Mouse (Mus musculus): ENCODE measurements around the gene Il16.

The Il16 gene

DNA sequence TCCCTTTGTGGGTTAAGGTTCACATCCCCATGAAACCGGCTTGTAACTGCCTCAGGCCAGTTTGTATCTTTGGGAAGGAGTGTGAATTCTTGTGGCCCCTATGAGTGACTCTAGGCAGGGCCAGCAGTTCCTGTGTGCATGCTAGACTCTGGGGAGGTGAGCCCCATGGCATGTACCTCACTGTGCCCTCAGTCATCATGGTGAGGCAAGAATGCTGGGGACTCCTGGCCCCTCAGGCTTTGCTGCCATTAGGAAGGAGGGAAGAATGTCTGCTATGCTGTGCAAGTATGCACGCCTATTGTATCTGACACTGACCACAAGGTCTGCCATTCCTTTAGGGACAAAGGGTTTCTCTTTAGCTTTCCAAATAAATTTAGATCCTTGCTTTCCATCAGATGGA, 104.4 kb downstream of the Il16 start:
- no peak for DNase-seq

DNA sequence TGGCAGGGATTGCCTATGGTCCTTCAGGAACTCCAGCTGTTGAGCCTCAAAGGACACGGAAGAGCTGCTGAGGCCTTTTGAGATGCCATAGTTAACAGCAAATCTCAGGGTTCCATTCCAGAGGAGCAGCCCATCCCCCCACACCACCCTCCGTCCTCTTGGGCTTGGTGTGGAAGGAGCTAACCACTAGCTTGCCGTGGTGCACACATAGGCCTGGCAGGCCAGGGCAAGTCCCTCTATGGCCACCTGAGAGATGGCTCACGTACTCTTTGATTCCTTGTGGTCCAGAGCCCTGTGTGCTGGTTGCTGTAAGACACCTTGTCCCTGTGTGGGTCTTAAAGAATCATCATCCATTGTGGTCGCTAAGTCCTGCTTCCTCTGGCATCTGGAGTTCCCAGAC, 104.9 kb downstream of the Il16 start:
- no peak for DNase-seq

DNA sequence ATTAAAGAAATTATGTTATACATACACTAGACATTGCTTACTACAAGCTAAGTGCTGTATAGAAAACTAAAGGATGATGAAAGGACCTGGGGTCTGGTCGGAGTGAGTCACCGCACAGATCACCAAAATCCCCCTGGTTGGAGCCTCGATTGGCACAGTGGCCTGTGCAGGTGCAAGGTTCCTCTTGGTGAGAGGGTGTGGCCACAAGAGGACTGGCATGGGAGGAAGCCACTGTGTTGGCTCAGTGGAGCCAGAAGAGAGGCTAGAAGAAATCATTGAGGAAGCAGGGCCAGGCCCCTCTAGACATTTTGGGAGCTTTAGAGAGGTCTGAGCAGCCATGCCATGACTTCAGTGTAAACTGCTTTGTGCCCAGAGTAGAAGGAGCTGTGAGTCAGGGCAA, 106.4 kb downstream of the Il16 start:
- no peak for DNase-seq

DNA sequence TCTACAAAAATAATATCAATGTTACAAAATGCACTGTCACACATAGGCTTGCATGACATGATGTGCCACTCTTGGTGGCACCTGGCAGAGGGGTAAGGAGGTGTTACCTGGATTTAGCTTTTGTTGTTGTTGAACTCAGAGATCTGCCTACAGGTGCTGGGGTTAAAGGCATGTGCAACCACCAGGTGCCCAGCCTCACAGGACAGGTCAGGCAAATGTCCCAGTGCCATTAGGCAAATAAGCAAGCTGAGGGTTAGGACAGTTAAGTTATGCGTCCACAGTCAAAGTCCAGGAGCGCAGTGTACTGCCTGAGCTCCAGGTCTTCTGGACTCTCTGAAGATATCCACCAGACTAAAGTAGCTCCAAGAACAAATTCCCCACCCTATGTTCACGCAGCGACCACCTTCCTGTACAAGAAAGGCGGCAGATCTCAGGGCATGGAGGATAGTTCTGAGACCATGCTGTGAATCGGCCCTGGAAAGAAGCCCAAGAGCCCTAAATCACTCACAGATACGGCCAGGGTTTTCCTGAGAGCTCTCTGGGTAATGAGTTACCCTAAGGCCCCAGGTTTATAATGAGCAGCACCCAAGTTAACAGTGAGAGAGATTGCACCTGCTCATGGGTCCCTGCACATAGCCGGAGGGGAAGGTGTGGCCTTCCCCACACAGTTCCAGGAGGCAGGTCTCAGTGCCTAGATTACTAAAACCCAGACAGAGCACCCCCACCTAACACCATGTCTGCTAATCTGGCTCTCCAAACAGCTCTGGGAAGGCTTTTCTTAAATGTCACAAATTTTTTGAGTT, 107.5 kb downstream of the Il16 start:
- no peak for DNase-seq

DNA sequence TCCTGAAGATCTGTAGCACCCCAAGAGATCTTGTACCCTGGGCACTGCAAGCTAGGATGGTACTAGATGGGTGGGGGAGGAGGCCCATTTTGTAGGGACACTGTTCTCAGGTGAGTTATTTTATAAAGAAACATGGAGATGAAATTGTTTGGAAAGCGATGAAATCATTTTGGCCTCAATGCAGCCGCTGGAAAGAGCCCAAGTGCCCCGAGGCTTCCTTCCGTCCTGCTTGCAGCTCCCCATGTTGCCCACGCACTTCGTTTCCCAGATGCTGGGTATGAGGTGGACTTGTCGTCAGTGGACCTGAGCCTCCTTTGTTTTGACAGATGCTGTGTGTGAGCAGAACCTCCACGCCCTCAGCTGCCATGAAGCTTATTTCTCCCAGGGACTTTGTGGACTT, 109.1 kb downstream of the Il16 start:
- no peak for DNase-seq

DNA sequence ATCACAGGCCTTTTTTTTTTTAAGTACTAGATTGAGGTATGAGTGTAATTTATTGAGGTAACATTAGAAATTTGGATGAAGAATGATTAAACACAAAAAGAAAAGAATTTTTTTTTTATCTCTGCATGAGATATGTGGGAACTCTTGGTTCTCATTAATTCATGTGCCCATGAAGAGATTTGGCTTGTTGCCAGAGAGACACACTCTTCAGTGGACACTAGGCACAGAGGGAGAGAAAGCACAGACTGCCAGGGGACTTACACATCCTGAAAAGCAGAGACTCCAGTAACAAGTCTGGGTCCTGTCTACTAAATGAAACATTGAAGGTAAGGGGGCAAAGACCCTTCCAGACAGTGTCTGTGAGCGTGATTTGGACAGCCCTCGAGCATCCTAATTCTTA, 109.8 kb downstream of the Il16 start:
- no peak for DNase-seq

DNA sequence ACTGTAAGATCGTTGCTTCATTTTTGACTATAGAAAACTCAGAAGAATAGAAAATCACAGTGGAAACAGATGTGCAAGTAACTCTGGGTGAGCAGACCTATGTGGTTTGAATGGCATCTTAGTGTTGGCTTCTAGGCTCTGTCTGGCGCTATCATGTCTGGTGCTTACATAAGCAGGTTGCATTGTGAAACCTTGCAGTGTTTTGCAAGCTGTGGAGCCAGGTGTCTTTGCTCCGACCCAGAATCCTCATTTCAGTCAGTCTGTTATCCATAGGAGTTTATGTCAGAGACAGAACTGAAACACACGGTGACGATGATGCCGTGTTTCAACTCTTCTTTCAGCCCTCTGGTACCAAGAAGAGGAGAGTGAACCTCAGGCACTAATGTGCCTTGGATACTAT, 111.7 kb downstream of the Il16 start:
- DNase-seq, result no peak

DNA sequence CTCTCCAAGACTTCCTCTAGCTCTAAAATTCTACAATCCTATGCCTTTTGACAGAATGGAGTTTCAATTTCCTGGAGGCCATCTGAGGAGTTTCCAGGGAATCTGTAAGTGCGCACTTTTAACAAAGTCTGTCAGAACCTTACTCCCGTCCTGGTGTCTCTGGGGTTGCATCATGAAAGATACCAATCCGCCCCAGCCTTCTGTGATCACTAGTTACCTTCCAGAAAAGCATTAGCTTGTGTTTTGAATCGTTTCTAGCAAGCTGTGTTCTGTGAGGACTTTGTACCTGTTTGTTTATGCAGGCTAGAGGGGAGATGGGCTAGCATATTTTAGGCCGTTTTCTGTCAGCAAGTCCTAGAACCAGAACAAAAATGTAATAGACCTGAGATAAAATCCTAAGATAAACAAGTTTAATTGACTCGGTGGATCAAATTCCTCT, 112.8 kb downstream of the Il16 start:
- DNase-seq, result no peak

DNA sequence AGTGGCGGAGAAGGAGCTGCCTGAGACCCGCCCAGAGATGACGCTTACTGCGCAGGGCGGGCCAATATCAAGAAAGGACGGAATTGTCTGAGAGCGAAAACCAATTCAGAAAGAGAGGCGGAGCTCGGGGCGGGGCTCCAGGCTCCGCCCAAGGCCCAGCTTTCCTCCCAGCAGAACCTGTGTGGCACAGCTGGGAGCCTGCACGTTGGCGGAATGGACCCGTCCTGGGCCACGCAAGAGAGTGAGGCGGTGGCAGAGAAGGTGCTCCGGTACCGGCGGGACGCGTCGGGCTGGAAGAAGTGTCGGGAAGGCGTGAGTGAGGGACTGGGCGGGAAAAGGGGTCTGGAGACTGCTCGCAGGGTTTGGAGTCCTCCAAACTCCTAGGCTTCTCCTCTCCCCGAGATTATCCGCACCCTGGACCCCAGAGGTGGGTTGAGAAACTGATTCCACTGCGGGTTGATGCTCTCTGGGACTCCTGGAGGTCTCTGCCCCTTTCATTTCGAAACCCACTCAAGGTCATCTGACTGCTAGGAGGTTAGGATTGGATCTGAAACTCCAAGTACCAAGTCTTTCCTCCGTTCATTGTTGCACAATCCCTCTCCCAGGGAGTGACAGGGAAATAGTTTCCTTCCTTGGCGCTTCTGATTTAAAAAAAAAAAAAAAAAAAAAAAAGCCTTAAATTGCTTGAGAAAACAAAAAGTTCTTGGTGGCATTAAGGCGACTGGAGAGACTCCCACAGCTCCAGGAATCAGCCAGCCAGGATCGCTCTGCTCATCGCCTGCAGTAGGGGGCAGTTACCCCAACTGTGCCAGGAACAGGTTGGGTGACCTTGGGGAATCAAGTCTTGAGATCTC, 113.5 kb downstream of the Il16 start, which contains the start of gene Stard5:
TSS of gene Stard5 (plus strand) at position 132 of the 854 bp plus-strand sequence.
- peak; percentile 97 for DNase-seq

DNA sequence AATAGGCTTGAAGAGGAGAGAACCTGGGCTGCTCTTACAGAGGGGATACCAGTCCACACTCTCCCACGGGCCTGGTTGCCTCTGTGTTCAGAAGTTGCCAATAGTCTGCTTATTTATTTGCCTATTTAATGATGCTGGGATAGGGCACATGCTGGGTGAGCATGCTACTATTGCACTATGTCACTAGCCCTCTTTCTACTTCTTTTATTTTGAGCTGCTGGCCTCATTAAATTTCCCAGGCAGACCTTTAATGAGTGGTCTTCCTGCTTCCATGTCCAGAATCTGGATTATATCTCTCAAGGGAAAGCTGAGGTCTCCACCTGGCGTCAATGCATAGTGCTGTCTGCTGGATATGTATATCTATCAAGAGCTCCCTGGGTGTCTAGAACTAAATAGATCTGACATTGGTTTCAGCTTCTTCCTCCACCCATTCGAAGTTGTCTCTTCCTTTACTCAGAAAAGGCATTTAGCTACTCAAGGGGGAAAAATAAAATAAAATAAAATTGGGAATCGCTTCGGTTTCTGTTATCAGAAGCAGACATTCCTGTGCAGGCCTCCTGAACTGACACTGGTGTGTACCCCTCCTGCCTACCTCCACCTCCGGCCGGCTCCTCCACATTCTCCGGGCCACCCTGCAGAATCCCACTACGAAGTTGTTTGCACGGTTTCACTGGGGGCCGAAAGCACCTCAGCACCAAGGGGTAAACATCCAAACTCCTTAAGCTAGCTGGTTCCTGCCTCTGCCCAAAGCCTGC, 114.3 kb downstream of the Il16 start:
- DNase-seq, result no peak

DNA sequence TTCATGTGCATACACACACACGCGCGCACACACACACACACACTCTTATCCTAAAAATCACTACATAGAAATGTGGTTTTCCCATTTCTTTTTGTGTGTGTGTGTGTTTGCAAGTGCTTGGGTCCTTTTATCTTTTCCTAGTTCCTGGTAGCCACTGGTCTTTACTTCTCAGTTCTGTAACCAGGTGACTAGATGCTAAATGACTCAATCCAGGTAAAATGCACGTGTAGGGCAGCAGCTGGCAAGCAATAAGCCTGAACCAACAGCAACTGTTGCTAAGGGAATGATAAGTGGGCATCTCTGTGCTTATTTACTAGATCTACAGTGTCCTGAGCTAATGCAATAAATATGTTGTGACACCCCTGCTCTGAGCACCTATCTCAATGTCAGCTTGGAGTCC, 118.2 kb downstream of the Il16 start:
- DNase-seq, result no peak

DNA sequence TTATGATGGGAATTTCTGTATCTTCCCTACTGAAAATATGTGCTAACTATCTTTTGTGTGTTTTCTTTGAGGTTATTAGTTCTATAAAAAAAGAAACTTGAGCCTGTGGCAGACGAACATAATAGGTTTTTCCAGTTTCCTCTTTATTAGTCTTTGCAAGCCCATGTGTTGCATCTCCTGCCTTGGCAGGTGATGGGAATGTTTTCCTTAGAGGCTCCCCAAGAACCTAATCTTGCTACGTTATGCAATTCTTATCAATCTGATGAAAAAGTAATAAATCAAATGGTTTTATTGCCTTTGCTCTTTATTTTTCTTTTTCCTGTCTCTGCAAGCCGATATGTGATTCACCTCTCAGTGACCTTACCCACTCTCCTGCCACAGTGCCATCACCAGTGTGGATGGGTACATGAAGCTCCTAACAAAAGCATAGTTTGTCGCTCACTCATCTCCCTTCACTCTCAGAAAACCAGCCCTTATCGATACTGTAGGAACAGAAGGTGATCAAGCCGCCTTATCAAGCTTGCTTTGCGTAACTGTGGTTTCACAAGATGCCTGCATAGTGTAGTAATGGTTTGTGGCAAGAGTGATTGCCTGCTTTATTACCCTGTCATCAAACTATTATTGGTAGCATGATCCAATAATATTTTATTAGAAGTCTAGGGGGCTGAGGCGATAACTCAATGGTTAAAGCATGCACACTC, 118.8 kb downstream of the Il16 start:
- DNase-seq, result no peak

DNA sequence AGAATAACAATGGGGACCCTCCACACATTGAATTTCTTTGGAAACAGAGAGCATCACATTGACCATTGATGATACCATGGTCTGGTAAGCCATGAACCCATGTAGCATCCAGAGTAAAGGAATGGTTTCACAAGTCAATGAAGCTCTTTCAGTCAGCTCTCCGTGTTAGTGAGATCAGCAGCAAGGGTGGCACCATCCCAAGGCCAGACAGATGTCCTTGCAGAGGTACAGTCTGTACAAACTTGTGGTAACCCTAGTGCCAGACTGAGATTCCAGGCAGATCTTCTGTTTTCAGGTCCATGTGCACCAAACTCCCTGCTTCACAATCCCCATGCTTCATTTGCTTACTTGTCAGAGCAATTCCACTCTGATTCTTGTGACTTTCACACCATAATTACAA, 121.5 kb downstream of the Il16 start:
- no peak for DNase-seq

DNA sequence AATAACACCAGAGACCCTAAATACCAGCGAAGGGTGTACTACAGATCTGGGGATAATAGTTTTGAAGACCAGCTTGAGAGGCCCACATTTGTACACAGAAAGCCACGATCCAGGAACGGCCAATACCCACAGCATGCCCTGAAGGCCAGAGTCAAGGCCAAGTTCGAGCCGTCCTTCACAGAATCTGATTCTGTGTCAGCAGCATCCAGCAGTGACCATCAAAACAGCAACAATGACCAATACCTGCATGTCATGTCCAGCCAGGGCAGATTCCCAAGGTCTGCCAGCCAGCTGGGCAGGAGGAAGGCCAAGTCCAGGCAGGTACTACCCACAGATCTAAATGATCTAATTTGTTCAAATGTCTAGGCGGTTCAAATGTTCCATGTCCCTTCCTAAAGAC, 122.9 kb downstream of the Il16 start:
- DNase-seq, result no peak

DNA sequence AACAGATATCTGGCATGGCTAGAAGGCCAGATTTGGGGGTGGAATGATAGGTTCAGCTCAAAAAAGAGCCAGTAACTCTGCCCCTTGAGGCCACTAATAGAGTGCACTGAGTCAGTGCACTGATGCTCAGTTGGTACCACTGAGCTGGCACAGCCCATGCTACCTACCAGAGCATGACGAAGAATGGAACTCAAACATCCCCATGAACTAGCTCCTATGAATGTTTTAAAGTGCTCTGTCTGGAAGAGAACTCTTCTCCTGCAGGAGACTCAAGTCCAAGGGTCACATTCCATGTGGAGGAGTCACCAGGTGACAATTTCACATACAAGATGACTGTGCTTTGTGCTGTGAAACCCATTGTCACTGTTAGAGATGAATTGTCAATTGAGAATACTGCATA, 126.8 kb downstream of the Il16 start:
- no peak for DNase-seq

DNA sequence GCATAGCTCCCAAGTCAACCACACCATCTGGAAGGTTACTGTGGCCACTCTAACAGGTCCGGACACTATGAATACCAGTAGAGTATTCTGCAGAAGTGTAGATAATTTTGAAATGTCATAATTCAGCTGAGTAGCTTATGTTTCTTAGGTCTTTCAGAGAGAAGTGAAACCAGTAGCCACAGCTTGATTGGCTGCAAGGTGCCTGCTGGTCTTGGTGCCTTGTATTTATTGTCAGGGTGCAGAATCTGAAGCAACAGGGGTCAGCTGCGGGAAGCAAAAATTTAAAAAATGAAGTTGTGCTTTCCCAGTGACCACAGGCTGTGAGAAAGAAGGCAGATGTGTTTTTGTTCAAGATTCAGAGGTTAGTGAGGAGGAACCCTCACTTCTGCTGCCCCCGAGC, 129.3 kb downstream of the Il16 start:
- no peak for DNase-seq

DNA sequence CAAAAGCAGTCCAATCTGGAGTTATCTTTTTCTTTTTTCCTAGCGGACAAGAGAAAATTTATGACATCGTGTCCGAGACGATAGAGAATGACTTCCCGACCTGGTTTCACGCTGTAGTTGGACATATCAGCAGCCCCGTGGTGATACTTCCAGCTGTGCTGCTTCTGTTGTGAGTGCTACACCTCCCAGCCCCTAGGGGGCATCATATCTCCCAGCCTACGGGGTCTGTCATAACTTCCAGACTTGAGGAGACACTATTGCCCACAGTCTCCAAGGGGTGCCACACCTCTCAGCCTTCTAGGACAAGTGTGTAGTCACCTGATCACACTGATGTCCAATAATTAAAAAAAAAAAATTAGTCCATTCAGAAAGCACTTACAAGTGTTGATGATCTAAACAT, 129.7 kb downstream of the Il16 start:
- DNase-seq, result no peak

DNA sequence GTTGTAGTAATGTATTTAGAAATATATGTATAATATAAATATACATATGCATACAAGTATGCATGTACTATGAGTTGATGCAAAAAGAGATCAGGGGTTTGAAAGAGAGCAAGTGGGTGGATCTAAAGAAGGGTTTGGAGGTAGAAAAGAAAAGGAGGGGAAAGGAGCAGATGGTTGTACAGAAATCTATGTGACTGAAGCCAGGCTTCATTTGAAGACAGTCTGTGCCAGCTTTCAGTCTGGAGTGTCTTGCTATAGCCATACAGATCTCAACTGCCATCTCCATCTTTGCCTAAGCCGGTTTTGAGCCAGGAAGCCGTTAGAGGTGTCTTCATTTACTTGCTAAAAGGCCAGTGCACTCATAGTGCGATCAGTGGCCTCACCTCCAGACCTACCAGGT, 130.3 kb downstream of the Il16 start:
- DNase-seq, result no peak

DNA sequence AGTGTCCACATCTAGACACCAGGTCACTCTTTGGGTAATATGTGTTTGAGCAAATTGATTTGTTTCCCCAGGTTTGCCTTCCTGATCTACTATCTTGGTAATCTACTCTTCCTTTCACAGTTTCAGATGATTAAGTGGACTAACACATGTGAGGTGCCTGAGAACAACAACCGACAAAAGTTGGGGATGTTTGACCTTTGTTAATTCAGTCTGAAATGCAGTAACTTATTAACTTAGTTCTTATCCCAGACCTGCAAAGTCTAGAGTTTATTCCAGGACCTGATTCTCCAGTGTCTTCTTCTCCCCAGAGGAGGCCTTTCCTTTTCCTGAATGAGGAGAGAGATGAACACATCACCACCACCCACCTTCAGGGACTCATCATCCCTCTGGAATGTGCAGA, 133.6 kb downstream of the Il16 start:
- DNase-seq, result no peak

DNA sequence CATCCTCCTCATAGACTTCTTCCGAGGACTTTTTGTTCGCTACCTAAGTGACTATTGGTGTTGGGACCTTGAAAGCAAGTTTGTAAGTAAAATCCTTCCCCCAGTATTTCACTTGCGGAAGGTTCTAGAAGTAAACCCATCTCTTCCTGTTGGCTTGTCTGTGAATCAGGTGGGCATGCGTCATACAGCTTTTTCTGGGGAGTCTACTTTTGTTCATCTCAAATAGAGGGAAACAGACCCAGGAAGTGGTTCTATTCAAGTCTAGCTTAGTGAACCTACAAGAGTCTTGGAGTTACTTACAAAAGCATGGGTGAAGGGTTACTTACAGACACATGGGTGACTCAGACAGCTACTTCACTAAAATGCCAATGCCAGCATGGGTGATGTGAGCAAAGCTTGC, 135.6 kb downstream of the Il16 start:
- no peak for DNase-seq

DNA sequence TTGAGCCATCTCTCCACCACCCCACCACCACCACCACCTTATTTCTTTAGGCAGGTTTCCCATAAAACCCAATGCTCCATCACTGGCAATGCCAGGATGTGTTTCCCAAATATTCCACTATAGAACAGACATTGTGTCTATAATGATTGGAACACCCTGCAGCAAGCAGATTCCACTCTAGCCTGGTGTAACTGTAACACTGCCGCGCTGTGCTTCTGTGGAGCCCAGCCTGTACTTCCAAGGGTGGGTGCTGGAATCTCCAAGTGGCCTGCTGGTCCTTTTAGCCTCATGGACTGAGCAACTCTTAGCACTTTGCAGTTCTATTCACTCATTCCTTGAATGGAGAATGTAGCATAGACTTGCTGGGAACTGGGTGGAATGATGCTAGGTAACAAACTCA, 138.7 kb downstream of the Il16 start:
- DNase-seq, result no peak

DNA sequence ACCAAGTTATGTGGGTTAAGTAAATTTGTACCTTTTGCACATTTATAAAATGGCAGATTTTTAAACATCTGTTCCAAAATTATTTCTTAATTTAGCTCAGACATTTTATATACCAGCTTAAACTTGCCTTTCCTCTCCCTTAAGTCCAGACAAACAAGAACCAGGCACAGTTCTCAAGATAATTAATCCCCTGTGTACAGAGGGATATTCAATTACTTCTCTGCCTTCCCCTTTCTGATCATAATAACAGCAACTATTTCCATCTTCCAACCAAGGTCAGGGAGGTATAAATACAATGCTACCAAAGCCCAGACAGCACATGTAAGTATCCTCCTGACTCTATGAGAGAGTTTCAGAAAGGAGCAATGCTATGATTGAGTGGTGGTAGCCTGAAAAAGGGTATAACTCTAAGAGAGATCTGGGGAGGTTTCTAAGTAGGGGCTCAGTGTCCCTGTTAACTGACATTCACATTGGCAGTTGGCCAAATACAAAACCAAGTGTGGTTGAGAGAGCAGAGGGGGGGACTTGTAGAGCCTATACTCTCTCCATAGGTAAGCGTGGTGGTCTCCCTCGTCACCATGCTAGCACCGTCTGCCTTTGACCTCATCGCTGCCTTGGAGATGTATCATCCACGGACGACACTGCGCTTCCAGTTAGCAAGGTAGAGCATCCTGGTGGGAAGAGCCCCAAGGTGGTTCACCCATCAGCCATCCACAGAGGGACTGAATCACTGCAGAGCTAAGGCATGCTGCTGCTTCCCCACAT, 141.2 kb downstream of the Il16 start:
- no peak for DNase-seq
